Mouse (Mus musculus): ENCODE results near the gene Rbfox1.

Gene Rbfox1

GRCm38 (mm10) chr16:7088601-7089430 lies 1203.7 kb downstream of the Rbfox1 start:
- no peak for DNase-seq (ENCODE audit: low read depth)

GRCm38 (mm10) chr16:7089475-7089874 lies 1204.3 kb downstream of the Rbfox1 start:
- no peak for DNase-seq (ENCODE audit: low read depth)

- no peak for DNase-seq (ENCODE audit: low read depth)
Measured at GRCm38 (mm10) chr16:7090205-7090604, 1205.0 kb downstream of the Rbfox1 start.

- no peak for DNase-seq (ENCODE audit: low read depth)
Measured at GRCm38 (mm10) chr16:7092811-7093210, 1207.7 kb downstream of the Rbfox1 start.

- no peak for DNase-seq (ENCODE audit: low read depth)
Measured at GRCm38 (mm10) chr16:7093686-7094085, 1208.5 kb downstream of the Rbfox1 start.

GRCm38 (mm10) chr16:7094181-7094749 lies 1209.1 kb downstream of the Rbfox1 start:
- DNase-seq (ENCODE audit: low read depth) = no peak

- DNase-seq (ENCODE audit: low read depth) = no peak
Measured at GRCm38 (mm10) chr16:7097071-7097470, 1211.9 kb downstream of the Rbfox1 start.

GRCm38 (mm10) chr16:7097951-7098710 lies 1213.0 kb downstream of the Rbfox1 start:
- no peak for DNase-seq (ENCODE audit: low read depth)

GRCm38 (mm10) chr16:7099506-7100300 lies 1214.5 kb downstream of the Rbfox1 start:
- no peak for DNase-seq (ENCODE audit: low read depth)

GRCm38 (mm10) chr16:7102486-7102885 lies 1217.3 kb downstream of the Rbfox1 start:
- no peak for DNase-seq (ENCODE audit: low read depth)

- no peak for DNase-seq (ENCODE audit: low read depth)
Measured at GRCm38 (mm10) chr16:7103301-7103700, 1218.1 kb downstream of the Rbfox1 start.

- DNase-seq (ENCODE audit: low read depth) = no peak
Measured at GRCm38 (mm10) chr16:7106450-7107015, 1221.4 kb downstream of the Rbfox1 start.

GRCm38 (mm10) chr16:7115945-7116344 lies 1230.8 kb downstream of the Rbfox1 start:
- no peak for DNase-seq (ENCODE audit: low read depth)

- DNase-seq (ENCODE audit: low read depth) = no peak
Measured at GRCm38 (mm10) chr16:7129591-7129990, 1244.4 kb downstream of the Rbfox1 start.

- DNase-seq (ENCODE audit: low read depth) = no peak
Measured at GRCm38 (mm10) chr16:7132434-7132833, 1247.3 kb downstream of the Rbfox1 start.

GRCm38 (mm10) chr16:7136971-7137370 lies 1251.8 kb downstream of the Rbfox1 start:
- DNase-seq (ENCODE audit: low read depth) = no peak

- DNase-seq (ENCODE audit: low read depth) = no peak
Measured at GRCm38 (mm10) chr16:7139480-7139879, 1254.3 kb downstream of the Rbfox1 start.

GRCm38 (mm10) chr16:7140909-7141308 lies 1255.8 kb downstream of the Rbfox1 start:
- no peak for DNase-seq (ENCODE audit: low read depth)

GRCm38 (mm10) chr16:7145505-7145904 lies 1260.3 kb downstream of the Rbfox1 start:
- DNase-seq (ENCODE audit: low read depth) = no peak

GRCm38 (mm10) chr16:7146454-7146853 lies 1261.3 kb downstream of the Rbfox1 start:
- DNase-seq (ENCODE audit: low read depth) = no peak

GRCm38 (mm10) chr16:7147884-7148283 lies 1262.7 kb downstream of the Rbfox1 start:
- DNase-seq (ENCODE audit: low read depth) = no peak

All from c-Kit-positive CD71-positive TER-119-negative erythroid progenitor cells, embryonic 14.5 days (primary cell).